Mouse (Mus musculus) urinary bladder, adult 18-20 months (tissue): ENCODE data around the gene Apela.

ENCODE experiments used
- DNase-seq, 2 experiments: peaks; one replicate each; pipeline ENCODE4 v3.0.0; 2022; ENCODE audit warnings: low spot score in 2 of 2, mixed read lengths in 2 of 2

Apela gene

DNA sequence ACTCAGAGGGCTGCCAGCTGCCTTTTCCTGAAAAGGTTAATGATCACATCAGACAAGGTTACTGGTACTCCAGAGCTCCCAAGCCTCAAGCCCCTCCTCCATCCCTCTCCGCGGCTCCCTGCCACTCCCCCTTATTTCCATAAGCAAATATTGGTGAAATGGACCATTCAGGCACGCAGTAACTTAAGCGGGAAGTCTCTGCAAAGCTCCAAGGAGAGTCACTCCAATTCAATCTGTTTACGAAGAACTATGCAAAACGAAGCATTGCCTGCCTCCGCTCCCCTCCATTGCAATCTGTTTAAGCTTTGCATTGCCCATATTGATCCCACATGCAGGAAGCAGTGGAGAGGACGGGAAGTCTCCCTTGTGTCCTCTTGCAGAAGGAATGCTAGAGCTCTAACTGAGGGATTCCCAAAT lies at the start of gene Apela:
Gene Apela, minus strand, starts transcription at position 220 of the 417 bp plus-strand sequence.
- no peak for DNase-seq

DNA sequence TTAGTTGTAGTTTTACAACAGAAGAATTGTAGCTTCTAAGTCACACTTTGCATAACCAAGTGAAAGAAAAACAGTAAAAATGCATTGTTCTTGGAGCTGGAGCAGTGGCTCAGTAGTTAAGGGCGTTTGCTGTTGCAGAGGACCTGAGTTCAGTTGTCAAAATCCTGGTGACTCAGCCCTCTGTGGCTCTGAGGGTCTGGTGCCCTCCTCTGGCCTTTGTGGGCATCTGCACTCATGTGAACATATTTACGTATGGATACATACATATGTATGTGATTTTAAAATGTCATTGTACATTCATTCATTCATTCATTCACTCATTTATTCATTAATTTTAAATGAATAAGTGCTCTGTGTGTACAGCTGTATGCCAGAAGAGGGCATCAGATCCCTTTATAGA lies 48.5 kb upstream of the Apela start:
- no peak for DNase-seq

DNA sequence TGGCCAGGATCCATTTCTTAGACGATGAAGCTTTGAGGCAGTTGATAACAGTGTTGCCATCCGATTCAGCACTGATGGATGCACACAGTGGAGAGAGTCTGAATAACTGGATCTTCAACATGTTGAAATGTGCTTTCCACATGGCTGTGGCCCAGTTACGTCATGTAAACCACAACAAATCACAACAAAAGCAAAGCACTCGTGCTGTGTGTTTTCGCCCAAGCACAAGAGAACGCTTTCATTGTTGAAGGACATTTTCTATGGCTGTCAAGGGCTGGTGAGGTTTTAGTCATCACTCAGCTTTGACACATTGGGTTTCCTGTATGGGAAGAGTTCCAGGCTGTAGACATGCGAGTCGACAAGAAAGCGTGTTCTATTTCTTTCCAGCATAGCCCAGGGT lies 43.6 kb upstream of the Apela start:
- no peak for DNase-seq

DNA sequence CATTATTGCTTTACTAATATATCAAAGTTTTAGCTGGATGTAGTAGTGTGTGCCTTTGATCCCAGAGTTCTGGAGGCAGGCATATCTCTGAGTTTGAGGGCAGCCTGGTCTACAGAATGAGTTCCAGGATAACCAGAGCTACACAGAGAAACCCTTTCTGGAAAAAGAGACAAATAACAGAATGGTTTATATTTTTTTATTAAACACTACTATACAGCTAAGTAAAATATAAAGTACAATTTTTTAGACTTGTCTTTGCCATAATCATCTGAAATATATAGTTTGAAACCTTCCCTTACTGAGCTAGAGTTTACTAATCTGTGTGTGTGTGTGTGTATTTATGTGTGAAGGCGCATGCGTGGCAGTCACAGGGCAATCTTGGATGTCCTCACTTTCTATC lies 37.6 kb upstream of the Apela start, which contains the start of gene Gm10663:
Gene Gm10663, plus strand, starts transcription at position 301 of the 400 bp plus-strand sequence.
- DNase-seq, result no peak

DNA sequence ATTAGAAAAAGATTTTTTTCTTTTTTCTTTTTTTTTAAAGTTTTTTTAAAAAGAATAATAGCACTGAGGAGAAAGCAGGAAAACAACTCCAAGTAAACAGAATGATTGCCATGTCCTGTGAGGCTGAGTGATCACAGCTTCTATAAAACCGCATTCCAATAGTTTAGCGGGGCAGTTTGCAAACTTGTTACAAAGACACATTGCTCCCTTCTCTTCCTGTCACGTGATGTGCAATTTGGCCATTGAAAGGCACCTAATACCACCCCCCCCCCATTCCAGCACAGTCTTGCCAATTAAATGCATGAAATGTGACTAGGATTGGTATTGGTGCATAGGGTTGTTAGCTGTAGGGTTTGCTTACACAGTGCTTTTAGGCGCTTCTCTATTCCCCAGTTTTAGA lies 33.9 kb upstream of the Apela start:
- DNase-seq, result no peak

DNA sequence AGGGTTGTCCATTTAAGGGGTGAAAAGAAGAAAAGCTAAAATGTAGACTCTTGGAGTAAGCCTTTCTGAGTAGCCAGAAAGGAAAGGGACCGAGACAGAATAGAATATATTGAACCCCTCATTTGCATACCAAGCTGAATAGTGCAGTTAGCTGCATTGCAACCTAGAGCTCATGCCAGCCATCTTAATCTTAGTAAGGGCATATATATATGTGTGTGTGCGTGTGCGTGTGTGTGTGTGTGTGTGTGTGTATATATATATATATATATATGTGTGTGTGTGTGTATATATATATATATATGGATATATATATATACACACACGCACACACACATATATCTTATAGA lies 31.3 kb upstream of the Apela start:
- no peak for DNase-seq

DNA sequence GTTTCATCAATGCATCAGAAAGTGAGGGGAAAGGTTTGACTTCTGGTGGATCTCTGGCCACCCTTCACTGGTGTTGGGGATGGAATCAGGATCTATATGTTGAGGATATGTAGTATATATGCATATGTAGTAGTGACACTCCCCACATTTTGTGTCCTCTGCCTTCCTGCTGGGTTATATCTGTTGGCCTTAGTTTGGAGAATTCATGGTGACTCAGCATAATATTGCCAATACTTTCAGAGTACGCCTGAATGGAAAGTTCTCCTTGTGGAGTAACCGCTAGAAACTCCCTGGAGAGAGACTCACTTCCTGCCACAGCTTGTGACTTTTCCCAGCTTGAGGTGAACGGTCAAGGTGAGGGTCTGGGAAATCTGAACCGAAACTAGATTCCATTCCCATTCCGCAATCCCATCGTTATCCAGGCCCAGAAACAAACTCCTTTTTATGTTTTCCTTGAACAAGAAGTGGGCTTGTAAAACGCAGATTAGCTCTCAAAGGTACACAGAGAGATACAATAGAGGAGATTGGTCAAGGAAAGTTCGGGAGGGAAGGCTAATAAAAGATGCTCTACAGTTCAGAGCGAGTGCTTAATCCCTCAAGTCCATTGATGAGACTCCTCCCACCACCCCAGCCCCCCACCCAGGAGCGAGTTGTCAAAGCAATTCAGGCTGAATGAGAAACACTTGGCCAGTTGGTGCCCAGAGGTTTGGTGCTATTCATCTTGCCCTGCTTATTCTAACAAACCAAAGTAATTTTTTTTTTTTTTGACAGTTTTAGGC lies 30.7 kb upstream of the Apela start:
- no peak for DNase-seq

DNA sequence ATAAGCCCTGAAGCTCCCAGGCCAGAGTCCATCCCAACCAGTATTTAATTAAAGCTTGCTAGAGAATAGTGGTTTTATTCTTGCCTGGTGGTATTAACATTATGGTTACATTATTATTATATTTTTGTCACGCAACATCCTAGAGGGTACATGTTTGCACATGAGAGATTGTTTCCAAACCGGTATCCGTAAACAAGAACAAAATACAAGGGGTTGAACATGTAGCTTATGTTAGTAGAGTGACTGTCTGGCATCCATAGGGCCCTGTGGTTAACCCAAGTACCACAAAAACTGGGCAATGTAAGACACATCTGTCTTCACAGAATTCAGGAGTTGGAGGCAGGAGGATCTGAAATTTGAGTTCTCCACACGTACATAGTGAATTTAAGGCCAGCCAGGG lies 29.9 kb upstream of the Apela start:
- DNase-seq, result no peak

DNA sequence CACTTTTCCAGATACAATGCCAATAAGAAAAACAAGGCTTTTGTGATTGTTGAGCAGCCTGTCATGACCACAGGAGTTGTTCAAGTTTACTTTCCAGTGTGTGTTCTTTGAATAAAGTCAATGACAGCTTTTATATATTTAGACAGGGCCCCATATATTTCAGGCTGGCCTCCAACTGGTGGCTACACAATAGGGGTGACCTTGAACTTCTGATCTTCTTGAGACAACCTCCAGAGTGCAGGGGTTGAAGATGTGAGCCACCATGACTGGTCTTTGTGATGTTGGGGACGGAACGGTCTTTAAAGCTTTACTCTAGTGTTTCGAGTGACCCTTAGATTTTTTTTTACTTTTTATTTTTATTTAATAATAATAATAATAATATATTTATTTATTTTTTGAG lies 28.5 kb upstream of the Apela start:
- DNase-seq, result no peak

- no peak for DNase-seq
Measured at GRCm38 (mm10) chr8:65064071-65064470, 26.9 kb upstream of the Apela start.

DNA sequence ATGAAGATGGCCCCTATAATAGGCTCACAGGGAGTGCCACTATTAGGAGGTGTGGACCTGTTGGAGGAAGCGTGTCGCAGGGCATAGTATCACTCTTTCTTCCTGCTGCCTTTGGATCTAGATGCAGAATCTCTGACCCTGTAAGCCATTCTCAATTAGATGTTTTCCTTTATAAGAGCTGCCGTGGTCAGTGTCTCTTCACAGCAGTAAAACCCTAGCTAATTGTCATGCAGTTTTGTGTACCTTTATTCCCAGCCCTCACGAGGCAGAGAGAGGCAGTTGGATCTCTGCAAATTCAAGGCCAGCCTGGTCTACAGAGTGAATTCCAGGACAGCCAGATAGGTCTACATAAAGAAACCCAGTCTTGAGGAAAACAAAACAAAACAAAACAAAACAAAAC lies 25.1 kb upstream of the Apela start:
- DNase-seq, result no peak

- DNase-seq, result no peak
Measured at GRCm38 (mm10) chr8:65056722-65057121, 19.6 kb upstream of the Apela start.

- DNase-seq, result no peak
Measured at GRCm38 (mm10) chr8:65053968-65054367, 16.8 kb upstream of the Apela start.

GRCm38 (mm10) chr8:65053554-65053953 lies 16.4 kb upstream of the Apela start:
- DNase-seq, result no peak

DNA sequence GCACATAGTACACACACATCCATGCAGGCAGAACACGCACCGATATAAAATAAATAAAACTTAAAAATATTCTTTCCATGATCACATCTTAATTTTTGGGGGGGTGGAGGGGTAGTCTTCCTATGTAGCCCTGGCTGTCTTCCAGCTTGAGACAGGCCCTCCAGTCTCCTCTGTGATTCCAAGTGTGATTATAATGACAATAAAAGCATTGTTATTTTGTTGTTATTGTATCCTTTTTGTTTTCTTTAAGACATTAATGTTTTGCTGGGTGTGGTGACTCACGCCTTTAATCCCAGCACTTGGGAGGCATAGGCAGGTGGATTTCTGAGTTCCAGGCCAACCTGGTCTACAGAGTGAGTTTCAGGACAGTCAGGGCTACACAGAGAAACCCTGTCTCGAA lies 10.7 kb upstream of the Apela start:
- no peak for DNase-seq

- DNase-seq, result no peak
Measured at GRCm38 (mm10) chr8:65047193-65047592, 10.1 kb upstream of the Apela start.

GRCm38 (mm10) chr8:65046565-65046964 lies 9.4 kb upstream of the Apela start:
- no peak for DNase-seq

- DNase-seq, result no peak
Measured at GRCm38 (mm10) chr8:65034136-65034535, 3.0 kb downstream of the Apela start.

GRCm38 (mm10) chr8:65033056-65033455 lies 4.1 kb downstream of the Apela start:
- no peak for DNase-seq

DNA sequence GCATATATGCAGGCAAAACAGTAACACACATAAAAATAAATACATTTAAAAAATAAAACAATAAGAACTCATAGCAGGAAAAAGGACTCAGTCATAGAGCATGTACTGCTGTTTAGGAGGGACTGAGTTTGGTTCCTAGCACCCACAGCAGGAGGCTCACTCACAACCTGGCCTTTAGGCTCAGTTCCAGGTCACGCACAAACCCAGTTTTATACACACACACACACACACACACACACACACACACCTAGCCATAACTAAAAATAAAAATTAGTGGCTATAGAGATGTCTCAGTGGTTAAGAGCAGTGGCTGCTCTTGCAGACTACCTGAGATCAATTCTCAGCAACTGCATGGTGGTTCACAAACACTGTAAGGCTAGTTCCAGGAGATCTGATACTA lies 5.0 kb downstream of the Apela start:
- no peak for DNase-seq

GRCm38 (mm10) chr8:65030735-65031485 lies 6.2 kb downstream of the Apela start:
- no peak for DNase-seq

DNA sequence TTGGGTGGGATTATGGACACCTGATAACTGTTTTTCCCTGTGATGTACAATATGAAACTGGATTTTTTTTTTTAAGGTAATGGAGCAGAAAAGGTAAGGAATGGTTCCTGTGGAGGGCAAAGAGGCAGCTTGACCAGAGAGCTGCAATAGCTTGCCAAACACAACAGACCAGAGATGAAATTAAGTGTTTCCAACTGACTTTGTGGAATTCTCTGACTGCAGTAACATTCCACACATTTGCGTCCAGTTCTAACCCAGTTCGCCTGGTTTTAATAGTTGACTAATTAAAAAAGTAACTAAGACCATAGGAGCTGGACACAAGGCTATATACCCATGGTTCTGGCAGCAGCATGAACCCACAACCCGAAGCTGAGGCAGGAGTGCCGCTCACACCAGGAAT lies 7.4 kb downstream of the Apela start:
- no peak for DNase-seq

DNA sequence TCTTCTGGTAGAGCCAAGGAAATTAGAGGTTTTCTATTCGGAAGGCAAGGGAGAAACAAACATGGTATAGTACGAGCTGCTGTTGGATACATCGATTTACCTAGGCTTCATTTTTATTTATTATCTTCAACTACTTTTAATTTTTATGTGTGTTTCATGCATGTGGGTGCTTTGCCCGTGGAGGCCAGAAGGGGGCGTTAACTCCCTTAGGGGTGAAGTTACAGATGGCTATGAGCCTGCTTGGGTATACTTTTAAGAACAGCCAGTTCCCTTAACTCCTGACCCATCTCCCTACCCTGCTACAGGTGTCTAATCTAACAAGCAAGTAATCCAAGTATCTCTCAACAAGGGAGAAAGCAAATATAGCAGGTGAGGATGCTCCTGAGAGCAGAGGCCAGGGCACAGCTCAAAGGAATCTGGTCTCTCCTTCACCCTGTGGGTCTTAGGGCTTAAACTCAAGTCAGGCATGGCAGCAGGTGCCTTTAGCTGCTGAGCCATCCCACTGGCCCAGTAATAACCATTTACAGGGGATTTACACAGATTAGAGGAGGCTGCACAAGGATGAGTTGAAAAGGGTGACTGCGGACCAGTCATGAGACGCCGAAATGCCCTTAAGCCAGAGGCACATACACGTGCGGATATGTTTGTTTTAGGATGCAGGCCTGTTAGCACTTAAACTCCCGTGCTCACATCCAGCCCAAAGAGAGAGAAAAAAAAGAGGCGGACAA lies 8.0 kb downstream of the Apela start:
- no peak for DNase-seq
